Comparison of ENCODE assay signal across 8 mouse cellular contexts in the genomic region with DNA sequence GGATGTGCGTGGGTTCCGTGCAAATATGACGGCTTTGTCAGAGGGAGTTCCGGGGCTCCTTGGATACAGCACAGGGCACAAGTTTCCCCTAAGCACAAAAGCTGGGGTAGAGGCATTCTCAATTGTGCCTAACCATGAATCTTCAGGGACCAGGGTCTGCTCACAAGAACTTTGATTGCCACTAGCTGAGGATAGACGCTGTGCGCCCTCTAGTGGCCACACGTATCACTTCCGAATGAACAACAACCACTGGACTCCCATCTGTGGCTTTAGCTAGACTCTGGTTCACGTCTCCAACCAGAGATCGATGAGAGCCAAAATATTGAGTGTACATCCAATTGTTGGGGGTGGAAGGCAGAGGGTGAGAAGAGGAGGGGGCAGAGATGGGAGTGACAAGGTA. TPM values are rescaled to one million over a fixed set of nuclear protein-coding genes. Genes with fewer than 3 reads are reported as not detected.
DNase-seq lines count a peak whose midpoint lies in the region; ATAC-seq and TF ChIP-seq lines count a peak whose summit lies in the region.

No protein-coding gene starts in this region.

- H3K27me3 ChIP-seq in midbrain, embryonic 10.5 days (ENCODE audit: low read depth, poor library complexity, severe bottlenecking) = no peaks in the 10 kb centered on the region
- H3K27me3 ChIP-seq in midbrain, embryonic 15.5 days (replicated peaks) = no peaks in the 10 kb centered on the region
- H3K27me3 ChIP-seq in forebrain, embryonic 11.5 days (ENCODE audit: control insufficient read depth, insufficient read depth, low read length) = no peaks in the 10 kb centered on the region
- H3K27me3 ChIP-seq in hindbrain, embryonic 15.5 days = no peaks in the 10 kb centered on the region
- no peaks in the 10 kb centered on the region for H3K27me3 ChIP-seq in limb, embryonic 11.5 days (ENCODE audit: control insufficient read depth, insufficient read depth, low read length)
- H3K27me3 ChIP-seq in neural tube, embryonic 14.5 days (ENCODE audit: control insufficient read depth, insufficient read depth, low read length) = no peaks in the 10 kb centered on the region

- no peak for TF ChIP-seq POLR2A in bone marrow, adult 2 months (IDR thresholded peaks at IDR 0.05; ENCODE audit: borderline replicate concordance, control insufficient read depth, low read depth, low read length)

- no peak overlapping the region for H3K9ac ChIP-seq in midbrain, embryonic 15.5 days
- H3K9ac ChIP-seq in forebrain, embryonic 11.5 days (ENCODE audit: low read length) = no peak overlapping the region
- H3K9ac ChIP-seq in hindbrain, embryonic 15.5 days = no peak overlapping the region
- H3K9ac ChIP-seq in limb, embryonic 11.5 days (ENCODE audit: low read length) = no peak overlapping the region
- no peak overlapping the region for H3K9ac ChIP-seq in neural tube, embryonic 14.5 days (replicated peaks; ENCODE audit: low read depth, low read length)

- ATAC-seq in midbrain, embryonic 15.5 days (replicated peaks) = no peak
- ATAC-seq in forebrain, embryonic 11.5 days (replicated peaks; ENCODE audit: low FRiP score) = 0 out of 2 replicates have a peak, but pooled peaks have one; percentile 39
- ATAC-seq in hindbrain, embryonic 15.5 days (ENCODE audit: low FRiP score, low read depth) = peak; percentile 23; the same call in 1 of the 2 replicates
- ATAC-seq in limb, embryonic 11.5 days (ENCODE audit: insufficient number of reproducible peaks, low FRiP score, low TSS enrichment, low read depth) = 0 out of 2 replicates have a peak, but pooled peaks have one; percentile 13
- peak; percentile 46; the same call in 1 of the 2 replicates for ATAC-seq in neural tube, embryonic 14.5 days (ENCODE audit: low read depth)

- 33% methylated on average over 10 of the region's 10 CpGs for WGBS in midbrain, embryonic 10.5 days
- WGBS in midbrain, embryonic 15.5 days = 32% methylated on average over 10 of the region's 10 CpGs
- WGBS in bone marrow, adult 2 months = 30% methylated on average over 10 of the region's 10 CpGs
- 31% methylated on average over 10 of the region's 10 CpGs for WGBS in forebrain, embryonic 11.5 days
- 30% methylated on average over 10 of the region's 10 CpGs for WGBS in hindbrain, embryonic 15.5 days
- 33% methylated on average over 10 of the region's 10 CpGs for WGBS in limb, embryonic 11.5 days
- WGBS in neural tube, embryonic 14.5 days = 30% methylated on average over 10 of the region's 10 CpGs

- no peak overlapping the region for H3K27ac ChIP-seq in midbrain, embryonic 10.5 days (replicated peaks)
- no peak overlapping the region for H3K27ac ChIP-seq in midbrain, embryonic 15.5 days
- H3K27ac ChIP-seq in bone marrow, adult 2 months (ENCODE audit: control insufficient read depth, insufficient read depth, low read depth, low read length, poor library complexity) = no peak overlapping the region
- H3K27ac ChIP-seq in forebrain, embryonic 11.5 days (ENCODE audit: low read depth, low read length) = no peak overlapping the region
- H3K27ac ChIP-seq in hindbrain, embryonic 15.5 days (replicated peaks) = no peak overlapping the region
- H3K27ac ChIP-seq in limb, embryonic 11.5 days (replicated peaks; ENCODE audit: low read depth, low read length) = no peak overlapping the region
- no peak overlapping the region for H3K27ac ChIP-seq in neural tube, embryonic 14.5 days (ENCODE audit: low read depth, low read length)

- no peaks in the 10 kb centered on the region for H3K9me3 ChIP-seq in midbrain, embryonic 10.5 days (replicated peaks)
- H3K9me3 ChIP-seq in midbrain, embryonic 15.5 days = no peaks in the 10 kb centered on the region
- H3K9me3 ChIP-seq in forebrain, embryonic 11.5 days (ENCODE audit: control insufficient read depth, low read length) = no peaks in the 10 kb centered on the region
- H3K9me3 ChIP-seq in hindbrain, embryonic 15.5 days = no peaks in the 10 kb centered on the region
- H3K9me3 ChIP-seq in limb, embryonic 11.5 days (ENCODE audit: control insufficient read depth, low read length) = no peaks in the 10 kb centered on the region
- H3K9me3 ChIP-seq in neural tube, embryonic 14.5 days (ENCODE audit: control insufficient read depth, low read length) = no peaks in the 10 kb centered on the region

- no peak overlapping the region for H3K4me2 ChIP-seq in midbrain, embryonic 15.5 days
- no peak overlapping the region for H3K4me2 ChIP-seq in forebrain, embryonic 11.5 days (ENCODE audit: low read depth, low read length, severe bottlenecking)
- no peak overlapping the region for H3K4me2 ChIP-seq in hindbrain, embryonic 15.5 days
- H3K4me2 ChIP-seq in limb, embryonic 11.5 days (ENCODE audit: low read depth, severe bottlenecking) = no peak overlapping the region
- H3K4me2 ChIP-seq in neural tube, embryonic 14.5 days (ENCODE audit: low read depth, low read length) = no peak overlapping the region

- H3K4me1 ChIP-seq in midbrain, embryonic 10.5 days = peaks cover 15% of the 10 kb centered on the region
- H3K4me1 ChIP-seq in midbrain, embryonic 15.5 days = no peaks in the 10 kb centered on the region
- peaks cover 1% of the 10 kb centered on the region; the same call in 1 of the 2 replicates for H3K4me1 ChIP-seq in bone marrow, adult 2 months (ENCODE audit: control insufficient read depth, insufficient read depth, low read length)
- H3K4me1 ChIP-seq in forebrain, embryonic 11.5 days (replicated peaks; ENCODE audit: control insufficient read depth, insufficient read depth, low read length) = no peaks in the 10 kb centered on the region
- H3K4me1 ChIP-seq in hindbrain, embryonic 15.5 days (replicated peaks) = no peaks in the 10 kb centered on the region
- no peaks in the 10 kb centered on the region for H3K4me1 ChIP-seq in limb, embryonic 11.5 days (ENCODE audit: control insufficient read depth, insufficient read depth, low read length)
- H3K4me1 ChIP-seq in neural tube, embryonic 14.5 days (ENCODE audit: control insufficient read depth, insufficient read depth, low read length) = no peaks in the 10 kb centered on the region

- DNase-seq in midbrain, embryonic 10.5 days (ENCODE audit: low spot score) = peak; percentile 84
- peak; percentile 89 for DNase-seq in forebrain, embryonic 11.5 days (ENCODE audit: low spot score)
- DNase-seq in limb, embryonic 11.5 days (ENCODE audit: low spot score) = peak; percentile 89
- peak; percentile 35 to 36 for DNase-seq in thymus, adult 18-20 months

- no peak overlapping the region for H3K4me3 ChIP-seq in midbrain, embryonic 10.5 days
- H3K4me3 ChIP-seq in midbrain, embryonic 15.5 days = no peak overlapping the region
- no peak overlapping the region for H3K4me3 ChIP-seq in bone marrow, adult 2 months (replicated peaks; ENCODE audit: control insufficient read depth, low read depth, low read length)
- no peak overlapping the region for H3K4me3 ChIP-seq in forebrain, embryonic 11.5 days (ENCODE audit: low read depth, low read length)
- H3K4me3 ChIP-seq in hindbrain, embryonic 15.5 days = no peak overlapping the region
- no peak overlapping the region for H3K4me3 ChIP-seq in limb, embryonic 11.5 days (ENCODE audit: low read depth, low read length)
- H3K4me3 ChIP-seq in neural tube, embryonic 14.5 days (ENCODE audit: low read depth, low read length) = no peak overlapping the region

- peak; percentile 96 for TF ChIP-seq CTCF in bone marrow, adult 2 months (IDR thresholded peaks at IDR 0.05; ENCODE audit: control insufficient read depth, insufficient read depth, low read length)

- no peaks in the 10 kb centered on the region for H3K36me3 ChIP-seq in midbrain, embryonic 10.5 days
- H3K36me3 ChIP-seq in midbrain, embryonic 15.5 days (replicated peaks) = no peaks in the 10 kb centered on the region
- no peaks in the 10 kb centered on the region for H3K36me3 ChIP-seq in forebrain, embryonic 11.5 days (ENCODE audit: control insufficient read depth, insufficient read depth, low read length)
- no peaks in the 10 kb centered on the region for H3K36me3 ChIP-seq in hindbrain, embryonic 15.5 days
- no peaks in the 10 kb centered on the region for H3K36me3 ChIP-seq in limb, embryonic 11.5 days (ENCODE audit: control insufficient read depth, insufficient read depth, low read length)
- no peaks in the 10 kb centered on the region for H3K36me3 ChIP-seq in neural tube, embryonic 14.5 days (ENCODE audit: control insufficient read depth, insufficient read depth, low read length)

RNA-seq across cellular contexts. Expression of gene Slc7a5, which starts 18.1 kb away (rescaled TPM):
- polyA plus RNA-seq in midbrain, embryonic 10.5 days (2016; fragmentation: Nextera tagmentation; extraction: Ambion mirVana) = 29.3 and 32.7 TPM in 2 replicates
- 55.5 and 58.3 TPM in 2 replicates for polyA plus RNA-seq in midbrain, embryonic 15.5 days (2015; fragmentation: Nextera tagmentation; extraction: Ambion mirVana)
- 66.4 and 81.9 TPM in 2 replicates for polyA plus RNA-seq in bone marrow, adult 2 months (2011; ENCODE audit: insufficient read depth, insufficient read length, low replicate concordance, missing spikeins)
- polyA plus RNA-seq in forebrain, embryonic 11.5 days (2014; fragmentation: Nextera tagmentation; extraction: Ambion mirVana) = 37.1 and 43.0 TPM in 2 replicates
- polyA plus RNA-seq in hindbrain, embryonic 15.5 days (2015; fragmentation: Nextera tagmentation; extraction: Ambion mirVana) = 52.9 and 59.2 TPM in 2 replicates
- 15.2 and 17.0 TPM in 2 replicates for polyA plus RNA-seq in limb, embryonic 11.5 days (2014; fragmentation: Nextera tagmentation; extraction: Ambion mirVana)
- polyA plus RNA-seq in neural tube, embryonic 14.5 days (2014; fragmentation: Nextera tagmentation; extraction: Ambion mirVana) = 38.1 and 50.7 TPM in 2 replicates

RNA-seq across cellular contexts. Expression of gene Car5a, which starts 19.1 kb away (rescaled TPM):
- 0.27 and 0.30 TPM in 2 replicates for polyA plus RNA-seq in midbrain, embryonic 10.5 days (2016; fragmentation: Nextera tagmentation; extraction: Ambion mirVana)
- polyA plus RNA-seq in midbrain, embryonic 15.5 days (2015; fragmentation: Nextera tagmentation; extraction: Ambion mirVana) = 0.36 and 0.41 TPM in 2 replicates
- polyA plus RNA-seq in bone marrow, adult 2 months (2011; ENCODE audit: insufficient read depth, insufficient read length, low replicate concordance, missing spikeins) = 9.4 and 19.9 TPM in 2 replicates
- polyA plus RNA-seq in forebrain, embryonic 11.5 days (2014; fragmentation: Nextera tagmentation; extraction: Ambion mirVana) = not detected in 2 replicates
- 0.36 and 0.63 TPM in 2 replicates for polyA plus RNA-seq in hindbrain, embryonic 15.5 days (2015; fragmentation: Nextera tagmentation; extraction: Ambion mirVana)
- not detected in 2 replicates for polyA plus RNA-seq in limb, embryonic 11.5 days (2014; fragmentation: Nextera tagmentation; extraction: Ambion mirVana)
- polyA plus RNA-seq in neural tube, embryonic 14.5 days (2014; fragmentation: Nextera tagmentation; extraction: Ambion mirVana) = 0.16 TPM in 1 of 2 replicates, not detected in the other

RNA-seq across cellular contexts. Expression of gene Banp, which starts 23.9 kb away (rescaled TPM):
- polyA plus RNA-seq in midbrain, embryonic 10.5 days (2016; fragmentation: Nextera tagmentation; extraction: Ambion mirVana) = 53.2 and 64.6 TPM in 2 replicates
- 54.6 and 61.9 TPM in 2 replicates for polyA plus RNA-seq in midbrain, embryonic 15.5 days (2015; fragmentation: Nextera tagmentation; extraction: Ambion mirVana)
- 13.3 and 30.1 TPM in 2 replicates for polyA plus RNA-seq in bone marrow, adult 2 months (2011; ENCODE audit: insufficient read depth, insufficient read length, low replicate concordance, missing spikeins)
- 53.1 and 60.9 TPM in 2 replicates for polyA plus RNA-seq in forebrain, embryonic 11.5 days (2014; fragmentation: Nextera tagmentation; extraction: Ambion mirVana)
- 53.9 and 59.1 TPM in 2 replicates for polyA plus RNA-seq in hindbrain, embryonic 15.5 days (2015; fragmentation: Nextera tagmentation; extraction: Ambion mirVana)
- 57.9 and 58.1 TPM in 2 replicates for polyA plus RNA-seq in limb, embryonic 11.5 days (2014; fragmentation: Nextera tagmentation; extraction: Ambion mirVana)
- polyA plus RNA-seq in neural tube, embryonic 14.5 days (2014; fragmentation: Nextera tagmentation; extraction: Ambion mirVana) = 47.2 and 53.9 TPM in 2 replicates

Comparison
In these comparisons a context has a peak if more than half of its experiments do, and no peak if none do; other contexts are left out.
1. DNase-seq: peak in every context shown above with its lines; median percentile 89 in forebrain, embryonic 11.5 days; 89 in limb, embryonic 11.5 days; 84 in midbrain, embryonic 10.5 days; 36 in thymus, adult 18-20 months.